Mouse (Mus musculus) midbrain, embryonic 14.5 days (tissue): ENCODE measurements around the gene Tcp1. TPM values are rescaled to one million over a fixed set of nuclear protein-coding genes. Genes with fewer than 3 reads are reported as not detected.

Source experiments
- ATAC-seq: fragments of 200-750 bp; cut with Nextera tagmentation; 2 replicates; pipeline ENCODE4 v1.8.0; 2017; ENCODE audit warnings: moderate number of reproducible peaks, moderate library complexity; ENCODE audit not compliant: low FRiP score, low TSS enrichment
- DNase-seq: peaks from one replicate; pipeline ENCODE4 v3.0.0-alpha.2; 2015
- H3K27ac ChIP-seq: fragments of 300-500 bp; sonication (generic); replicated peaks from 2 replicates; pipeline ENCODE4 v1.5.1; 2014; ENCODE audit warnings: mild to moderate bottlenecking, low read depth, low read length, moderate library complexity
- H3K27me3 ChIP-seq: fragments of 300-500 bp; sonication (generic); 2 replicates; pipeline ENCODE4 v1.6.1; 2014; ENCODE audit warnings: low read length, control low read depth, mixed read lengths; ENCODE audit not compliant: control insufficient read depth, insufficient read depth
- H3K36me3 ChIP-seq: fragments of 300-500 bp; sonication (generic); 2 replicates; pipeline ENCODE4 v1.6.1; 2014; ENCODE audit warnings: low read length, control low read depth; ENCODE audit not compliant: control insufficient read depth, insufficient read depth
- H3K4me1 ChIP-seq: fragments of 300-500 bp; sonication (generic); 2 replicates; pipeline ENCODE4 v1.6.1; 2014; ENCODE audit warnings: mild to moderate bottlenecking, antibody characterized with exemption, low read length, control low read depth; ENCODE audit not compliant: control insufficient read depth, insufficient read depth
- H3K4me2 ChIP-seq: fragments of 300-500 bp; sonication (generic); 2 replicates; pipeline ENCODE4 v1.6.1; 2014; ENCODE audit warnings: mild to moderate bottlenecking, low read length, moderate library complexity
- H3K4me3 ChIP-seq: fragments of 300-500 bp; sonication (generic); replicated peaks from 2 replicates; pipeline ENCODE4 v1.5.1; 2014; ENCODE audit warnings: low read depth, low read length
- H3K9ac ChIP-seq: fragments of 300-500 bp; sonication (generic); replicated peaks from 2 replicates; pipeline ENCODE4 v1.6.1; 2014; ENCODE audit warnings: mild to moderate bottlenecking, low read length, moderate library complexity
- H3K9me3 ChIP-seq: fragments of 300-500 bp; sonication (generic); 2 replicates; pipeline ENCODE4 v1.6.1; 2016; ENCODE audit warnings: low read length, control low read depth, mixed read lengths; ENCODE audit not compliant: control insufficient read depth
- WGBS: fragments of 180-500 bp; shearing (Covaris S2); extraction: QIAGEN DNeasy Blood & Tissue Kit; methylation state at CpG from one replicate; pipeline ENCODE4 v1.1.7; 2014; 5-methylcytosine and 5-hydroxymethylcytosine counted together
- polyA plus RNA-seq: library from polyadenylated mRNA; unstranded; fragments of >200 nt; fragmentation: Nextera tagmentation; extraction: Ambion mirVana; gene quantifications from 2 replicates; pipeline ENCODE4 v1.2.1, GENCODE M21; 2014

The Tcp1 gene
- polyA plus RNA-seq, 1 experiment from 2014 or later: 462 TPM

DNA sequence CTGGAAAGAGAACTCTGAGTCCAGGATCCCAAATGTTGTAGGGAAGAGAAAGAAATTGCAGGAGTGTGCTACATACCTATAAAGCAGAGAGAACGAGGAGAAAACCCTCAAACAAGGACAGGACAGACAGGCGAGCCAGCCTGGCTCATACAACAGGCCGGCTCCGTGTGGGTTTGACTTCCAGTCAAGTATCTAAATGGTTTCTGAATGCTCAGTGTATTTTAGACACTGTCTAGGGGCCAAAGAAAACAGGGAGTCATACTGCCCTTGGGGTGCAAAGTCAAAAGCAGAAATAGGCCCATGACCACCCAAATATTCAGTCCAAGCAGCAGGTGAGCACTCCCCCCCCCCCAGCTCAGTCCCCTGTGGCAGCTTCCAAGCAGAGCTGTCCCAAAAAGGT, 9.7 kb upstream of the Tcp1 start:
- no peaks in the 10 kb centered on the region for H3K27me3 ChIP-seq
- H3K27ac ChIP-seq: no peak overlapping the region
- DNase-seq: no peak
- H3K9me3 ChIP-seq: no peaks in the 10 kb centered on the region
- 91% methylated on average over 4 of the region's 4 CpGs for WGBS
- no peak for ATAC-seq
- H3K9ac ChIP-seq: no peak overlapping the region
- H3K4me2 ChIP-seq: no peak overlapping the region
- no peak overlapping the region for H3K4me3 ChIP-seq
- no peaks in the 10 kb centered on the region for H3K4me1 ChIP-seq
- peaks cover 19% of the 10 kb centered on the region for H3K36me3 ChIP-seq

DNA sequence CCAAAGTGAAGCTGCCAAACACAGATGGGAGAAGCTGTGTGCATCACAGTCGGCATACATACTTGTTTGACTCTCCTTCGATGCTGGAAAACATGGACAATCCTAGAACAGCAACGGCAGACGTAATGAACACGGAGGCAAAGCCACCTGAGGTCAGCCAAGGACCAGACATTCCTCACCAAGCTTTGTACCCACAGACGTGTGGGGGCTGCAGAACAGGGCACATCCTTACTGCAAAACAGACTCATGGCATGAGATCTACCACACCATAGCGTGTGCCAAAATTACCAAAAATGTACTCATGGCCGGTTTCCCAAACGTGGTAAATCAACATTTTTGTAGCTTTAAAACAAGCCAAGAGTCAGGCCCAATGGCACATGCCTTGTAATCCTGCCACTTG, 9.1 kb upstream of the Tcp1 start:
- Histone ChIP-seq H3K9ac (no peak overlapping the region), H3K9me3 (no peaks in the 10 kb centered on the region), H3K4me3 (no peak overlapping the region), H3K4me2 (no peak overlapping the region), H3K27ac (no peak overlapping the region), H3K36me3 (peaks cover 25% of the 10 kb centered on the region), H3K27me3 (no peaks in the 10 kb centered on the region), H3K4me1 (no peaks in the 10 kb centered on the region)
- ATAC-seq: no peak
- 95% methylated on average over 9 of the region's 9 CpGs for WGBS
- no peak for DNase-seq

DNA sequence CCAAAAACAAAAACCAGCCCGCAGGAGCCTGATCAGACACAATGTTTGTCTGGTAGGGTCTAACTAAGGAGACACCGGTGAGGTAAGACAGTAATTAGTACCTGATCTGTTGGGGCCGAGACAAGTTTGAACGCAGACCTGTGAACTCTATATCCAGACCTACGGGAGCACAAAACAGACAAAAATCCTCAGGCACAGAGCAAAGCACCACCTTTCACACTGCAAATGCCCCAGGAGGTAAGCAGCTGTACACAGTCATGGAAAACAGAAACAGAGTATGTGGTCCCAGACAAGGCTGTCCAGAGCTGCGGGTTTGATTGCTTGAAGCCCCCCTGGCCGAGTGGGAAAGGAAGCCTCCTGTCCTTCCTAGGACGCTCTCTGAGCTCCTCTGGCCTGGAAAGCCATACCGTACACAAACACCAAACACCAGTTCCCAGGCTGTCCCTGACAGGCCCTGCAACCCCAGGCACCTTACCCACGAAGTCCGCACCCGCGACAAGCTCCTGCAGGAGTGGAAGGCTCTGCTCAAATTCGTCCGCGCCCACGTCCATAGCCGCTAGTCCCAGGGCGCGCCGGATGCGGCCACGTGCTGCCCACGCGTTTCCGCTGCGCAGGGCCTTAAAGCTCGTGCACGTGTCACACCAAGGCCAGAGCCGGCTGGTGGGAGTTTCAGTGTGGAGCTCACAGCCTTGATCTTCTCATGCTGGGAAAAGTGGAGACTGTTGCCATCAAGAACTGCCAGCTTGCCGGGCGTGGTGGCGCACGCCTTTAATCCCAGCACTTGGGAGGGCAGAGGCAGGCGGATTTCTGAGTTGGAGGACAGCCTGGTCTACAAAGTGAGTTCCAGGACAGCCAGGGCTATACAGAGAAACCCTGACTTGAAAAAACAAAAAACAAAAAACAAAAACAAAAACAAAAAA, 5.9 kb upstream of the Tcp1 start, which contains the start of gene Pnldc1:
Pnldc1 (minus strand) TSS at position 870 of the 920 bp plus-strand sequence.
- Histone ChIP-seq H3K27ac (no peak within 1 kb of the TSS), H3K36me3 (peaks cover 53% of the 10 kb centered on the region), H3K4me3 (no peak within 1 kb of the TSS), H3K27me3 (no peaks in the 10 kb centered on the region), H3K9me3 (no peaks in the 10 kb centered on the region), H3K4me1 (no peaks in the 10 kb centered on the region), H3K9ac (no peak within 1 kb of the TSS), H3K4me2 (no peak within 1 kb of the TSS)
- DNase-seq (no peak), ATAC-seq (no peak)
- WGBS: 82% methylated on average over 35 of the region's 35 CpGs

DNA sequence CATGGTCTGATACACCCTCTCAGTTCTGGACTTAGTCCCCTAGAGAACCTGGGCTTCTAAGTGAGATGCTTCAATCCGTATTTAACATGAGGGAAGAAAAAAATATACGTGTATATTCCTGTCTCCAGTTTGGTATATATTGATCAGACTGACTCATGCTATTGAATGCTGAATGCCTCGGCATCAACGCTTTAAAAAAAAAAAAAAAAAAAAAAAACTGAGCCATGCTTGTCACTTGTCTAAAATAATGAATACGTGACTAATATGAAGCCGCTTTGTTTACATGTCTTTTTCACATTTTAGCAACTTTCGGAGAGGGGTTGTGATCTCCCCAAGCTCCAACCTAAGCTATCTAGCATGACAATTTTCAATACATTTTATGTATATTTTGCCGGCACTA, 5.1 kb upstream of the Tcp1 start:
- Histone ChIP-seq H3K9ac (no peak overlapping the region), H3K9me3 (no peaks in the 10 kb centered on the region), H3K4me1 (0 out of 2 replicates have a peak, but pooled peaks cover 7% of the 10 kb centered on the region), H3K4me2 (no peak overlapping the region), H3K27ac (no peak overlapping the region), H3K36me3 (peaks cover 48% of the 10 kb centered on the region), H3K4me3 (no peak overlapping the region), H3K27me3 (no peaks in the 10 kb centered on the region)
- ATAC-seq (no peak), DNase-seq (no peak)
- 90% methylated on average over 8 of the region's 8 CpGs for WGBS

DNA sequence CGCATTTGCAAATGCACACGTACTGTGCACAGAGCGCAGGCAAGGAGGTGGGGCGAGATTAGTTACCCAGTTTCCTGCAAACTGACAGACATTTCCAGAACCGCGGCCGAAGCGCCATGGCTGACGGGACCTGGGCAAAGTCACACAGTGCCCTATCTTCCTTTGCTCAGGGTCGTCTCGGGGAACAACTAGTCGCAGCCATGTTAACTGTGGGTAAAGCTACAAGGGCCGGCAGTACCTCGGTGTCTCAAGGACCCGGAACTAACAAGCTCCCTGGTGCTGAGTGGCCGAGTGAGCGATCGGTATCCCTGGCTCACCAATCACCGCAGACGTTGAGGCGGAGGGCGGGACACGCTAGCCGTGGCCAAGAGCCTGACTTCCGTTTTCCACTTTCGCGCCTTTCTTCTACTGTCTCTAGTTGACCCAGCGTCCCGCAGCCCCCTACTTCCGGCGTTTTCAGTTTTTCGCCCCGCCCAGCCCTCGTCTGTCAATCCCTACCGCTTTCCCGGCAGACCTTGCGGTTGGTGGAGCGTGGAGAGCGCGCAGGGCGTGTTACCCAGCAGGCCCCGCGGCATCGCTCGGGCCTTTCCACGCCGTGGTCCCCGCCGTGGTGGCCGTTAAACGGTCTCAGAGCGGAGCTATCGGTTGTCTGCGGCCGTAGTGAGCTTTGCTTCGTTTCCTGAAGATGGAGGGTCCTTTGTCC, 531 bp downstream of the Tcp1 start, which contains the start of gene Mrpl18:
Mrpl18 (minus strand) TSS at position 465 of the 703 bp plus-strand sequence.
- peaks cover 57% of the 10 kb centered on the region for H3K36me3 ChIP-seq
- H3K9me3 ChIP-seq: no peaks in the 10 kb centered on the region
- peak; percentile 100 for DNase-seq
- under 1% methylated on average over 56 of the region's 56 CpGs for WGBS
- H3K4me1 ChIP-seq: peaks cover 17% of the 10 kb centered on the region; the same call in 1 of the 2 replicates
- peak within 1 kb of the TSS; percentile 87 for H3K27ac ChIP-seq
- H3K27me3 ChIP-seq: no peaks in the 10 kb centered on the region
- peak within 1 kb of the TSS; percentile 89 for H3K4me2 ChIP-seq
- ATAC-seq: peak; percentile 100
- H3K4me3 ChIP-seq: peak within 1 kb of the TSS; percentile 95
- H3K9ac ChIP-seq: peak within 1 kb of the TSS; percentile 94

DNA sequence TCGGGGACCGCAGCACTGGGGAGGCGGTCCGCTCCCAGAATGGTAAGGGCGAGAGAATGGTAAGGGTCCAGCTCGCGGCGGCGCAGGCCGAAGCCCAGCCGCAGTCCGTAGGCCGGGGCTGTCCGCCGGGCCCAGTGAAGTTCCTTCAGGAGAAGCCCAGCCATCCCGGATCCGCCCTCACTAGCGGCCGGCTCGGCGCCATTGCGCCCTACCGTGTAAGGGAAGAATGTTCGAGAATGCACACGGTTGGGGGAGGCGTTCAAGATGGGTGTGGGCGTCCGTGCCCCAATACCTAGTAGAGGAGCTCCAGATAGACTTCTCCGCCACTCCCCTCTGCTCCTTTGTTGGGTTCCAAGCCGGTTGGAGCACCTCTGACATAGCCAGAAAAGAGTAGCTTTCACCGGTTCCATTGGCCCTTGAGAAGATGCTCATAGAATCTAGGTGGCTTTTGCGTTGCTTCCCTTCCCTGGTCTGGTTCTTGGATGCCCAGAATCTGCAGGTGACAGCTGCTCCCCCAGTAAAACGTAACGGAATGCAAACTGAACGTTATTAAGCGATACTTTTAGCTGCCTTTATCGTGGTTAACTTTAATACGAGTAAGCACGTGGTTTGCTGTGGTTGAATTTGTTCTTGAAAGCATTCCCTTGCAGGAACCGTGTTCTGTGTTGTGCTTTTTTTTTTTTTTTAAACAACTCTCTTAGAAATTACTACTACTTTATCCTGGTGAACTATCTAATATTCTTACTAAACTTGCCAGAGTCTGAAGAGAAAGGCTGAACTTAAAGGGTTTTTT, 1.3 kb downstream of the Tcp1 start:
- Histone ChIP-seq H3K27ac (peak overlapping the region; percentile 87), H3K4me3 (peak overlapping the region; percentile 95), H3K36me3 (peaks cover 57% of the 10 kb centered on the region), H3K27me3 (no peaks in the 10 kb centered on the region), H3K9ac (peak overlapping the region; percentile 94), H3K9me3 (no peaks in the 10 kb centered on the region), H3K4me1 (peaks cover 17% of the 10 kb centered on the region; the same call in 1 of the 2 replicates), H3K4me2 (peak overlapping the region; percentile 89)
- WGBS: under 1% methylated on average over 40 of the region's 40 CpGs
- DNase-seq: no peak
- ATAC-seq: peak; percentile 57

DNA sequence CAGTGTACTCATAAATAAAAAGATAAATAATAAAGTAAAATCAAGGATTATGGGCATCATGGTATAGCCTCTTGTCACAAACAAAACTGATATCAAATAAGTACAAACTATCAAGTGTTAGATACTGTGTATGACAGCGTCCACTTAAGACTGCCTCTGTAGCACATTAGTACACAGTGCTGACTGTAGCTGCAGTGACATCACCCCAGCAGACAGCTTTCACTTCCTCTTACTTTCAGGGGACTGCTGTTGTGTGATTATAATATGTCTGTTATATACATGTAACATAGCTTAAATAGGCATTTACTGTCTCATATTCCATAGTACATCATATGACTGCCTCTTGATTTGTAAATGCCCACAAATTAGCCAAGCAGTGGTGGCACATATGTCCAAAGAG, 5.6 kb downstream of the Tcp1 start:
- no peak for ATAC-seq
- WGBS: 96% methylated on average over 1 of the region's 1 CpGs
- no peak overlapping the region for H3K4me3 ChIP-seq

DNA sequence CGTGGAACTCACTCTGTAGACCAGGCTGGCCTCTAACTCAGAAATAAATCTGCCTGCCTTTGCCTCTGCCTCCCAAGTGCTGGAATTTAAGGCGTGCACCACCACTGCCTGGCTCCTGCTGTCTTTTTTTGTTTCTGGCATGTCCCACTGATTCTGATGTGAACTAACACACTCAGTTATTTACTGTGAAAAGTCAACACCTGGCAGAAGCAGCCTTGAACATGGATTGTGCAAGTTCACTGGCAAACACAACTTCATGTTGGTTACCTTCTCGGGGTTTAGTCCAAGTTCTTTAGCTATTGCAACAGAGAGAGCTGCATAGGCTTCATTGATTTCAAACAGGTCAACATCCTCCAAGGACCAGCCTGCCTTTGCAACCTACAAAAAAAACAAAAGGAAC, 9.5 kb downstream of the Tcp1 start:
- H3K9me3 ChIP-seq: no peaks in the 10 kb centered on the region
- no peak overlapping the region for H3K4me3 ChIP-seq
- DNase-seq: no peak
- no peak overlapping the region for H3K9ac ChIP-seq
- H3K4me2 ChIP-seq: no peak overlapping the region
- peaks cover 72% of the 10 kb centered on the region for H3K36me3 ChIP-seq
- no peak overlapping the region for H3K27ac ChIP-seq
- H3K27me3 ChIP-seq: no peaks in the 10 kb centered on the region
- no peaks in the 10 kb centered on the region for H3K4me1 ChIP-seq
- WGBS: 95% methylated on average over 3 of the region's 3 CpGs
- ATAC-seq: no peak

More for the DNA sequence above, 5.6 kb downstream of the Tcp1 start:
- no peaks in the 10 kb centered on the region for H3K9me3 ChIP-seq
- no peak overlapping the region for H3K9ac ChIP-seq
- peaks cover 8% of the 10 kb centered on the region; the same call in 1 of the 2 replicates for H3K4me1 ChIP-seq
- DNase-seq: no peak
- peaks cover 74% of the 10 kb centered on the region for H3K36me3 ChIP-seq
- no peaks in the 10 kb centered on the region for H3K27me3 ChIP-seq
- no peak overlapping the region for H3K27ac ChIP-seq
- H3K4me2 ChIP-seq: no peak overlapping the region
